ENCODE assay signal across 22 mouse cellular contexts in genomic region chr15:77146942-77147341, GRCm38 (mm10).
DNase-seq lines count a peak whose midpoint lies in the region; ATAC-seq and TF ChIP-seq lines count a peak whose summit lies in the region.
"Had no signal": no experiment of that assay in that cellular context is flagged by ENCODE, and none has a peak within 500 bp of the region (broad histone marks: within the 10 kb centered on the region; RNA-seq: fewer than 3 reads in every experiment).

No protein-coding gene starts in this region.

- no peak overlapping the region for H3K9ac ChIP-seq in hindbrain, embryonic 14.5 days
- no peak overlapping the region for H3K9ac ChIP-seq in hindbrain, embryonic 12.5 days
- H3K9ac ChIP-seq in neural tube, embryonic 12.5 days = no peak overlapping the region
- no peak overlapping the region for H3K9ac ChIP-seq in neural tube, embryonic 15.5 days (replicated peaks)
- H3K9ac ChIP-seq: embryonic facial prominence, embryonic 12.5 days; forebrain, embryonic 13.5 days; forebrain, embryonic 15.5 days had no signal

- no peaks in the 10 kb centered on the region for H3K27me3 ChIP-seq in hindbrain, embryonic 14.5 days (ENCODE audit: control insufficient read depth, insufficient read depth, low read length)
- no peaks in the 10 kb centered on the region for H3K27me3 ChIP-seq in hindbrain, embryonic 12.5 days
- H3K27me3 ChIP-seq in neural tube, embryonic 12.5 days (replicated peaks) = no peaks in the 10 kb centered on the region
- no peaks in the 10 kb centered on the region for H3K27me3 ChIP-seq in neural tube, embryonic 15.5 days (replicated peaks)
- H3K27me3 ChIP-seq in myocyte (ENCODE audit: control insufficient read depth, insufficient read depth, insufficient read length) = no peaks in the 10 kb centered on the region
- H3K27me3 ChIP-seq: embryonic facial prominence, embryonic 12.5 days; forebrain, embryonic 13.5 days; forebrain, embryonic 15.5 days; Patski had no signal

- no peak for ATAC-seq in hindbrain, embryonic 14.5 days (ENCODE audit: low FRiP score)
- ATAC-seq in hindbrain, embryonic 12.5 days (ENCODE audit: low FRiP score) = no peak
- ATAC-seq in neural tube, embryonic 12.5 days (ENCODE audit: low FRiP score, low read depth) = no peak
- no peak for ATAC-seq in neural tube, embryonic 15.5 days (ENCODE audit: low FRiP score)
- ATAC-seq: activated CD4-positive, CD25-positive, alpha-beta regulatory T cell, adult 4 months; CD4-positive, CD25-positive, alpha-beta regulatory T cell, adult 4 months; forebrain, embryonic 13.5 days; forebrain, embryonic 15.5 days; Patski had no signal

- no peak overlapping the region for H3K4me3 ChIP-seq in hindbrain, embryonic 14.5 days (replicated peaks; ENCODE audit: low read length)
- H3K4me3 ChIP-seq in hindbrain, embryonic 12.5 days = no peak overlapping the region
- H3K4me3 ChIP-seq in neural tube, embryonic 12.5 days = no peak overlapping the region
- no peak overlapping the region for H3K4me3 ChIP-seq in neural tube, embryonic 15.5 days (replicated peaks)
- no peak overlapping the region for H3K4me3 ChIP-seq in myocyte
- H3K4me3 ChIP-seq: embryonic facial prominence, embryonic 10.5 days; embryonic facial prominence, embryonic 12.5 days; forebrain, embryonic 13.5 days; forebrain, embryonic 15.5 days had no signal

- TF ChIP-seq POLR2A in myocyte (IDR thresholded peaks at IDR 0.05; ENCODE audit: insufficient read length, low read depth) = peak; percentile 50

- H3K27ac ChIP-seq in hindbrain, embryonic 14.5 days = no peak overlapping the region
- H3K27ac ChIP-seq in hindbrain, embryonic 12.5 days = no peak overlapping the region
- no peak overlapping the region for H3K27ac ChIP-seq in neural tube, embryonic 12.5 days
- no peak overlapping the region for H3K27ac ChIP-seq in neural tube, embryonic 15.5 days (replicated peaks)
- H3K27ac ChIP-seq: embryonic facial prominence, embryonic 10.5 days; embryonic facial prominence, embryonic 12.5 days; forebrain, embryonic 13.5 days; forebrain, embryonic 15.5 days had no signal

- H3K4me1 ChIP-seq in hindbrain, embryonic 14.5 days (replicated peaks; ENCODE audit: control insufficient read depth, insufficient read depth, low read length) = peaks cover 74% of the 10 kb centered on the region
- H3K4me1 ChIP-seq in hindbrain, embryonic 12.5 days = peaks cover 51% of the 10 kb centered on the region
- H3K4me1 ChIP-seq in neural tube, embryonic 12.5 days = peaks cover 60% of the 10 kb centered on the region
- H3K4me1 ChIP-seq in neural tube, embryonic 15.5 days = peaks cover 81% of the 10 kb centered on the region

- 0 out of 2 replicates have a peak overlapping the region, but pooled peaks have one; percentile 6 for H3K4me2 ChIP-seq in hindbrain, embryonic 14.5 days (replicated peaks)
- no peak overlapping the region for H3K4me2 ChIP-seq in hindbrain, embryonic 12.5 days (replicated peaks)
- H3K4me2 ChIP-seq in neural tube, embryonic 12.5 days (replicated peaks) = 0 out of 2 replicates have a peak overlapping the region, but pooled peaks have one; percentile 14
- H3K4me2 ChIP-seq in neural tube, embryonic 15.5 days = no peak overlapping the region
- no peak overlapping the region for H3K4me2 ChIP-seq in myocyte (ENCODE audit: low read depth)
- H3K4me2 ChIP-seq: embryonic facial prominence, embryonic 12.5 days; forebrain, embryonic 13.5 days; forebrain, embryonic 15.5 days had no signal

- H3K9me3 ChIP-seq in hindbrain, embryonic 14.5 days (ENCODE audit: control insufficient read depth, low read length) = no peaks in the 10 kb centered on the region
- H3K9me3 ChIP-seq in hindbrain, embryonic 12.5 days (replicated peaks) = no peaks in the 10 kb centered on the region
- no peaks in the 10 kb centered on the region for H3K9me3 ChIP-seq in neural tube, embryonic 12.5 days
- H3K9me3 ChIP-seq in neural tube, embryonic 15.5 days (replicated peaks) = no peaks in the 10 kb centered on the region
- H3K9me3 ChIP-seq: embryonic facial prominence, embryonic 10.5 days; embryonic facial prominence, embryonic 12.5 days; forebrain, embryonic 13.5 days; forebrain, embryonic 15.5 days; G1E had no signal

- H3K36me3 ChIP-seq in hindbrain, embryonic 14.5 days (replicated peaks; ENCODE audit: control insufficient read depth, insufficient read depth) = no peaks in the 10 kb centered on the region; the same call in 1 of the 2 replicates
- 0 out of 2 replicates have a peak, but pooled peaks cover 2% of the 10 kb centered on the region for H3K36me3 ChIP-seq in hindbrain, embryonic 12.5 days
- H3K36me3 ChIP-seq in neural tube, embryonic 12.5 days = 0 out of 2 replicates have a peak, but pooled peaks cover 4% of the 10 kb centered on the region
- no peaks in the 10 kb centered on the region; the same call in 1 of the 2 replicates for H3K36me3 ChIP-seq in neural tube, embryonic 15.5 days
- peaks cover 62% of the 10 kb centered on the region for H3K36me3 ChIP-seq in myocyte (ENCODE audit: control insufficient read depth, insufficient read depth)
- H3K36me3 ChIP-seq: embryonic facial prominence, embryonic 12.5 days; forebrain, embryonic 15.5 days; G1E had no signal

- WGBS in hindbrain, embryonic 14.5 days = 71% methylated on average over 4 of the region's 4 CpGs
- 81% methylated on average over 4 of the region's 4 CpGs for WGBS in hindbrain, embryonic 12.5 days
- WGBS in neural tube, embryonic 12.5 days = 83% methylated on average over 4 of the region's 4 CpGs
- 80% methylated on average over 4 of the region's 4 CpGs for whole genome bisulfite sequencing in neural tube, embryonic 15.5 days

- DNase-seq in hindbrain, embryonic 14.5 days (ENCODE audit: low spot score) = no peak
- DNase-seq: adrenal gland, adult 8-10 months; adrenal gland, postnatal 14 days; adrenal gland, postnatal 36 days; B cell, adult 2 months; cerebellum, adult 11-12 months; cerebellum, adult 2 months; cerebellum, adult 9-10 months; cerebellum, postnatal 10 days; cerebellum, postnatal 25 days had no signal

- peaks cover 100% of the 10 kb centered on the region for H3K79me2 ChIP-seq in myocyte (ENCODE audit: control insufficient read depth, insufficient read depth)

- H3ac ChIP-seq in myocyte (ENCODE audit: control insufficient read depth, insufficient read length) = no peak overlapping the region

TF ChIP-seq in myocyte, 11 proteins besides CTCF, POLR2A, EP300 and RAD21:
- no peak for TF ChIP-seq MAX (IDR thresholded peaks at IDR 0.05; ENCODE audit: low read depth)
- peak; percentile 61 for TF ChIP-seq POLR2AphosphoS2 (IDR thresholded peaks at IDR 0.05; ENCODE audit: insufficient read length, low read depth)
- no peak for TF ChIP-seq MYOD1 (IDR thresholded peaks at IDR 0.05; ENCODE audit: control insufficient read depth in 1 of 3, insufficient read length in 2 of 3, low read depth in 2 of 3)
- TF ChIP-seq CEBPB (IDR thresholded peaks at IDR 0.05; ENCODE audit: insufficient read depth, poor library complexity, severe bottlenecking) = no peak
- TF ChIP-seq TCF3 (IDR thresholded peaks at IDR 0.05; ENCODE audit: insufficient read length, low read depth) = no peak
- no peak for TF ChIP-seq USF1 (IDR thresholded peaks at IDR 0.05; ENCODE audit: low read depth)
TF ChIP-seq in myocyte: peak in this region for 1.

Comparison
In these comparisons a context has a peak if more than half of its experiments do, and no peak if none do; other contexts are left out.
1. H3K4me2 ChIP-seq: peak in hindbrain, embryonic 14.5 days (single experiment) and neural tube, embryonic 12.5 days (single experiment); none in hindbrain, embryonic 12.5 days (single experiment), neural tube, embryonic 15.5 days (single experiment) and myocyte (single experiment).